Mouse (Mus musculus) lung, adult 18-20 months (tissue): Measurements from ENCODE around the gene Pprc1.

Experiments used
- DNase-seq, 2 experiments: peaks; one replicate each; pipeline ENCODE4 v3.0.0; 2022; ENCODE audit warnings: mixed read lengths in 2 of 2

The Pprc1 gene

DNA sequence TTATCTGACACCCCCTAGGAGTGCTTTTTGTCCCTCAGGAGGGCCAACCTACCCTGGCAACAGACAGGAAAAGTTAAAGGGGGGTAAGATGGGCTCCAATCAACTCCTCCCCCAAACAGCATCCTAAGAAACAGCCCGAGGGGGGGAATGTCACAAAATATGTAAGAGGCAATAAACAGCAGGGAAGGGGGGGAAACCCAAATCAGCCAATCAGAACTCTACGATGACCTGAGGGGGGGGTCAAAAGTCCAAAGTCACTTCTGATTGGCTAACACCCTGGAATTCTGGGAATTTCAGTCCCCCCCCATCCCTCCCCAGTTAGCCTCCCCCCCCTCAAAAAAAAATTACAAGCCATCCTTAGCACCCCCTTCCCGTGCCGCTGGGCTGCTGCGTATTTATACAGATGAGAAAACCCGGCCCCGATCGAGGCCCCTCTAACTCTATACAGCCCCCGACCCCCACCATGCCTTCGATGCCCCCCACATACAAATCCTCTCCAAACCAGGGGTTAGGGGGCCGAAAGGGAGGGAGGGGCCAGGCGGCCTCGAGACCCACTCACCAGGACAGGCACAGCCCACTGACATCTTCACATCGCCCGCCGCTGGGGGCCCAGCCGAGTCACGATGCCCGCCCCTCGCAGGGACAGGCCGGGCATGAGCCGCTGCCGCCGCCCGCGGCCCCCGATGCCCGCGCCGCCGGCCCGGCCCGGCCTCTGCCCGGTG is at the start of gene Pprc1:
Gene Pprc1 (plus strand): TSS at position 616 of the 722 bp plus-strand sequence.
- peak; percentile 28 to 67 for DNase-seq

- DNase-seq = no peak
Observed at GRCm38 (mm10) chr19:45997365-45997764, 47.3 kb upstream of the Pprc1 start.

GRCm38 (mm10) chr19:45997785-45998693 is 46.6 kb upstream of the Pprc1 start, which contains the start of gene Armh3:
Gene Armh3 (minus strand): TSS chr19:45998488.
- DNase-seq = peak; percentile 94 to 95

GRCm38 (mm10) chr19:45998694-45999217 is 45.9 kb upstream of the Pprc1 start:
- no peak for DNase-seq

DNA sequence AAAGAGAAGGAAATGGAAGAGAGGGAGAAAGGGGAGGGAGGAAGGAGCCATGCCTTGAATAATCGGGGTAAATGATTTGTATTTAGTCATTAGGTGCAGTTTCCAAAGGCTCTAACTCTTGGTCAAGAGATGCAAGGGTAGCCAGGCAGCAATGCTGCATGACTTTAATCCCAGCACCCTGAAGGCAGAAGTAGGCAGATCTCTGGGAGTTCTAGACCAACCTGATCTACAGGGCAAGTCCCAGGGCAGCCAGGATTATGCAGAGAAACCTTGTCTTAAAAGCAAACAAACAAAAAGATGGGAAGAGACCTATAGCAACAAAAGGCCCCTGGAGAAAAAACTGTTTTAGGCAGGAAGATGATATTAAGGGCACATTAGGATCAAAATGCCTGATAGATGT is 45.3 kb upstream of the Pprc1 start:
- DNase-seq = no peak

GRCm38 (mm10) chr19:46002279-46002678 is 42.4 kb upstream of the Pprc1 start:
- peak in 1 of 2 experiments; percentile 17 for DNase-seq

DNA sequence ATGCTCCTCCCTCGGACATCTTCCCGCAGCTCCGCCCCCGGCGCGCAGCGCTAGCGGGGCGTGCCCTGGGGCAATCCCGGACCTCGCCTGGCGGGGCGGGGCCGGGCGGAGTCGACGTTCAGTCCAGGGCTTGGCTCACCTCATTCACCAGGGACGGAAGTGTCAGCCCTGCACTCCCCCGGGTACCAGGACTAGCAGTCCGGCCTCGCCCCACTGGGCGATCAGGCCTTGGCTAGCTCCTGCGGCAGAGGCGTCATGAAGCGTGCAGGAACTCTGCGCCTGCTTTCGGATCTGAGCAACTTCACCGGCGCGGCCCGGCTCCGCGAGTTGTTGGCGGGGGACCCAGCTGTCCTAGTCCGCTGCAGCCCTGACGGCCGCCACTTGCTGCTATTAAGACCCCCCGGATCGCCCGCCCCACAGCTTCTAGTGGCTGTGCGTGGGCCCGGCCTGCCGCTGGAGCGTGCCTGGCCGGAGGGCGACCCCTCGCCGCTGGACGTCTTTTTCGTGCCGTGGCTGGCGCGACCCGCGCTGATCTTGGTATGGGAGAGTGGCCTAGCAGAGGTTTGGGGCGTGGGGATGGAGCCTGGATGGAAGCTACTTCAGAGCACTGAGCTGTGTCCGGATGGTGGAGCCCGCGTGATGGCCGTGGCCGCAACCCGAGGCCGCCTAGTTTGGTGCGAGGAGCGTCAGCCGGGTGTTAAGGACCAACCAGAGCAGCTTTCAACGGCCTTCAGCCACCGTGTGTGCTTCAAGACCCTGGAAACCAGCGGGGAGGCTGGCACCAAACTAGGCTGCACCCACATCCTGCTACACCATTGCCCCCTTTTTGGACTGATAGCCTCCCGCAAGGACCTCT is 41.1 kb upstream of the Pprc1 start, which contains the start of gene Hps6:
Gene Hps6 (plus strand): TSS at position 138 of the 856 bp plus-strand sequence.
- DNase-seq = peak; percentile 93 to 95

DNA sequence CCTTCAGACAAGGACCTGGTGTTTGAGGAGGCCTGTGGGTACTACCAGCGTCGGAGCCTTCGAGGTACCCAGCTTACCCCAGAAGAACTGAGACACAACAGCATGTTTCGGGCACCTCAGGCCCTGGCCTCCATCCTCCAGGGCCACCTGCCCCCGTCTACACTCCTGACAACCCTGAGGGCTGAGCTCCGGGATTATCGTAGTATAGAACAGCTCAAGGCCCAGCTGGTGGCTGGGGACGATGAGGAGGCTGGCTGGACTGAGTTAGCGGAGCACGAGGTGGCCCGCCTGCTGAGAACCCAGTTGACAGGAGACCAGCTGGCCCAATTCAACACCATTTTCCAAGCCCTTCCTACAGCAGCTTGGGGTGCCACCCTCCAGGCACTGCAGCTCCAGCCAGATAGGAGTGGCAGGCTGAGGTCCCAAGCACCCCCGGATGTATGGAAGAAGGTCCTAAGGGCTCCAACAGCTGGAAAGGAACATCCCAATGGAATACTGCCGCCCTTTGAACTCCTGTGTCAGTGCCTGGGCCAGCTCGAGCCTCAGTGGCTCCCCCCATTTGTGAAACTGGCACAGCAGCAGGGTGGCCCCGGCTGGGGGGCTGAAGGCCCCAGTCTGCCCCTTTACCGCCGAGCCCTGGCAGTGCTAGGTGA is 39.7 kb upstream of the Pprc1 start:
- no peak for DNase-seq

DNA sequence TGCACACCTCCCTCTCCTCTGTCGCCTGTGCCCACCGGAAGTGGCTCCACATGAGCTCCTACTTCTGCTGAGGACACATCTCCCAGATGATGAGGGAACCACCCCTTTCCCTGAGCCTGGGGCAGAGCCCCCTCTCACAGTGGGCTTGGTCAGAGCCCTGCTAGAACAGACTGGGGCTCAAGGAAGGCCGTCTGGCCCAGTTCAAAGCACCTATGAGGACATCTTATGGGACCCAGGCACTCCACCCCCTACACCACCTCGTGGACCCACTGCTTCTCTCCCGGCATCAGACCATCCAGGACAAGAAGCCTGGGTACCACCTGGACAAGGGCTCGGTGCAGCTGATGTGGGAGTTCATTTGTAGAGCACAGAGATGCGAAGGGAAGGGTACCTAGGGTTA is 39.0 kb upstream of the Pprc1 start:
- no peak for DNase-seq

DNA sequence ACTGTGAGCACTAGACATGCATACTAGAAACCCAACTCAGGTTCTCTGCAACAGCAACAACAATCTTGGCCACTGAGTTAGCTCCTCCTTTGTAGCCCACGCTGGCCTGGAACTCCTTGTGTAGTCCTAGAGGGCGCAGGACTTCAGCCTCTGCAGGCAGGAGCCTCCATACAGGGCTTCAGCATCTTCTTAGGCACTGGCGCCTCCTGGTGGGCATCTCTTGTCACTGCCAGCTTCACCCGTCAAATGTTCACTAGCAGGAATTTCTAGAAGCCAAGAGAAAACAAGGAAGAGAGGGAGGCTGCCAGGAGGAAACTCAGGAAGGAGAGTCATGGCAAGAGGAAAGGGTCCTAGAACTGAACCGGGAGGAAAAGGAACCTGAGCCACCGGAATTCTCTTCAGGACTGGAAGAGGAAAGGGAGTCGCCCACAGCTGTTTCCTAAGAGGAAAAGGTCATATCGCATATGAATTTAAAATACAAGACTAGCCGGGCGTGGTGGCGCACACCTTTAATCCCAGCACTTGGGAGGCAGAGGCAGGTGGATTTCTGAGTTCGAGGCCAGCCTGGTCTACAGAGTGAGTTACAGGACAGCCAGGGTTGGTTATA is 30.0 kb upstream of the Pprc1 start:
- DNase-seq = peak; percentile 90 to 91

- no peak for DNase-seq
Observed at GRCm38 (mm10) chr19:46016023-46016422, 28.7 kb upstream of the Pprc1 start.

DNA sequence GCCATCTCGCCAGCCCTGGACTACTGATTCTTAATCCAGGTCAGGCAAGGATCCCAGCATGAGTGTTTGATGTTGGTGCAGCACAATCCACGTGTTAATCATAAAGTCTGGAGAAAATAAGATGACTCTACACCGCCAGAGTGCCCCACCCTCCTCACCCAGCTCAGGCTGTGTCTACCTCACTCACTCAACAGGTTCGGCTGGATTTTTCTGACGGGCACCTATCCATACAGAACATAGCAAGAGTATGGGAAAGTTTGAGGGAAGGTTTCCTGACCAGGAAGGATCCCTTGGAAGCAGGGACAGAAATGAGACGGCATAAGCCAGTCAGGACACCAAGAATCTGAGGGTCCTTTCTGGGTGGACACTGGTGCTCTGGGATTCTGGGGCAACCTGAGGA is 19.7 kb upstream of the Pprc1 start:
- DNase-seq = peak; percentile 60 to 73

DNA sequence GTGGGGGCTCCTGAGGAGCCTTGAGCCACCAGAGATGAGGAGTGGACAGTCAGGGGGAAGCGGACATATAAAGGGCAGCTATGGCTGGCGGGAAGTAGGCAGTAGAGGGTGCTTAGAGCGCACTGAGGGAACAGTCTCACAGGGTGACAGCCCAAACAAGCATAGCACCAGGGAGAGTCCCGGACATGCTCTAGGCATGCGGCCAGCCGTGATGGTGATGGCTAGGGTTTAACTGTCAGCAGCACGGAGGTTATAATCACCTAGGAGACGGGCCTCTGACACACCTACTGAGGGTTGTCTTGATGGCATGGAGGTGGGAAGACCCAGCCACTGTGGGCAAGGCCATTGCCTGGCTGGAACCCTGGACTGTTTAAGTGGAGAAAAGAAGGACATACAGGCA is 18.1 kb upstream of the Pprc1 start:
- no peak for DNase-seq

DNA sequence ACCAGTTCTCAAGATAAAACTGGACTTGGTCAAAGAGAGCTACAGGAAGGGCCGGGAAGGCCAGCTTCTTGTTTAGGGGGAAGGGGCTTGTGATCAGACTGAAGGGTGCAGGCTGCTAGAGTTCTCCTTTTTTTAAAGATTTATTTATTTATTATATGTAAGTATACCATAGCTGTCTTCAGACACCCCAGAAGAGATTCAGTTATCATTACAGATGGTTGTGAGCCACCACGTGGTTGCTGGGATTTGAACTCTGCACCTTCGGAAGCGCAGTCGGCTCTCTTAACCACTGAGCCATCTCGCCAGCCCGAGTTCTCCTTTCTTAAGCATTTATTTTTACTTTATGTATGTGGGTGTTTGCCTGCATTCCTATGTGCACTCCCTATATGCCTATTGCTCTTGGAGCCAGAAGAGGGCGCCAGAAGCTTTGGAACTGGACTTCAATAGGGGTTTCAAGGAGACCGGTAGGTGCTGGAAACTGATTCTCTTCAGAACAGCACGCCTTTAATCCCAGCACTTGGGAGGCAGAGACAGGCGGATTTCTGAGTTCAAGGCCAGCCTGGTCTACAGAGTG is 15.9 kb upstream of the Pprc1 start:
- no peak for DNase-seq

GRCm38 (mm10) chr19:46029652-46030051 is 15.0 kb upstream of the Pprc1 start:
- DNase-seq = no peak

DNA sequence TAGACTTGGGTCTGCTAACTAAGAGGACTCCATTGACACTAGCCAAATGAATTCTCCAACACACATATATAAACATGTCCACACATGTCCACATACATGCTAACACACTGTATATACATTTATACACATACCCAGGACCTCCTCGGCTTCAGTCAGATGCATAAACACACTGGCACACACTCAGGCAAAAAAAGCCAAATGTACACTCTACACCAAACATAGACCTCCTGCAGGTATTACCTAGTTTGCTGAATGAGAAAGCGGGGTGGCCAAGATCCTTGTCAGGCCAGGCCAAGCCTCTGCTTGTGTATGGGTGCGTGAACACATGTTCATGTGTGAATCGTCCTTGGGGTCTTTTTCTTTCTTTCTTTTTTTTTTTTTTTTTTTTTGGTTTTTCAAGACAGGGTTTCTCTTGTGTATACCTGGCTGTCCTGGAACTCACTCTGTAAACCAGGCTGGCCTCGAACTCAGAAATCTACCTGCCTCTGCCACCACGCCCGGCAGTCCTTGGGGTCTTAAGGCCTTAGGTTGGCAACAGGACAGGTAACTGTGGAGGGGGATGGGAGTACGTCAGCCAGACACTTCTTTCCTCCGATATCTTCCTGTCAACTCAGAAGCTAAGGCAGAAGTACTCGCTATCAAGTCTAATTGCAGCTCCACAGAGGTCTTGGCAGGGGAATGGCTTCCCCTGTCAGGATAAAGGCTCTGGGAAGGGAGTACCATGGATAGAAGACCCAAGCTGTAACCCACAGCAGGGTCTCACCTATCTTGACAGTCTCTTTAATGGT is 14.3 kb upstream of the Pprc1 start:
- no peak for DNase-seq

DNA sequence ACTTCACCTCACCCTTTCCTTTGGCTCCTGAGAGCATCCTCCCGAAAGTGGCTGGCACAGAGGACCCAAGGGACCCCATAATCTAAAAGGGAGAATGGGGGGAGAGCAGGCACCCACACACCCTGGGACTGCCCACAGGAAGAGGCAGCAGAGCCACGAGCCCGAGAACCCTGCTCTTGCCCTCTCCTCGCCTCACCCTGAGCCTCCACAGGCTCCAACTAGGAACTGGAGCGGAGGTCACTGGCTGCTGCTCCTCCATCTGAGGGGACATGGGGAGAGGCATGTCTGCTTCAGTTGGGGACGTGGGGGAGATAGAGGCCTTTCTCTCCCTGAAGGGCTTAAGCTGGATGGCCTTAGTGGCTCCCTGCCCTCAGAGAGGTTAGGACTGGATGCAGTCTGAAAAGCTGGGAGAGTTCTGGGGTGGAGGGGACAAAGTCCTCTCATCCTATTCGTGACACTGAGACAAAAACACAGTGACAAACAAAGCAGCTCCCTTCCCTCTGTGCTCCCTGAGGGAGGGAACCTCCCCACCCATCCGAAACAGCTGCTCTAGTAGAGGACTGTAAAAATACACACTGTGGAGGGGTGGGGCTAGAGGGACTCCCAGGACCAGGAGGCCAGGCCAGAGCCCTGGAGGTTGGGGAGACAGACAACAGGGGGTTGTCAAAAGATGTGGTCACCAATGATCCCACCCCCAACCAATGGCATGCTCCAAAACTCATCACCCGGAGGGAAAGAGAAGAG is 12.8 kb upstream of the Pprc1 start:
- no peak for DNase-seq

GRCm38 (mm10) chr19:46032731-46033510 is 11.8 kb upstream of the Pprc1 start:
- no peak for DNase-seq

DNA sequence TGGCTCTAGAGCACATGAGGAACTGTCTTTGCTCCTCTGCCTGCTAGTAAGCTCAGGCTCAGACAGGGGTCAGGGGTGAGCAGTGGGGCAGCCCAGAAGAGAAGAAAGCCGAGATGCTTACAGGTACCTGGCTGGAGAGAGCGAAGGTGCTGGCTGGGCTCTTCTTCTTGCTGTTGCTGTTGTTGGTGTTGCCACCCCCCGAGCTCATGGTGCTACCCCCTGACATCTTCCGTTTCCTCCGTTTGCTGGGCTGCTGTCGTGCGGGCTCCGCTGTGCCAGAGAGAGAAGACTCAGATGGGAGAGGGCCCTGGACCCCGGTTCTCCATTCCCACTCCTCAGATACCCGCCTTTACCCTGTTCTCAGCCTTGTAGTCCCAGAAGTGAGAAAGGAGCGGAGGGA is 10.8 kb upstream of the Pprc1 start:
- DNase-seq = no peak
